Mouse (Mus musculus): ENCODE data around the gene Syt7.

DNA sequence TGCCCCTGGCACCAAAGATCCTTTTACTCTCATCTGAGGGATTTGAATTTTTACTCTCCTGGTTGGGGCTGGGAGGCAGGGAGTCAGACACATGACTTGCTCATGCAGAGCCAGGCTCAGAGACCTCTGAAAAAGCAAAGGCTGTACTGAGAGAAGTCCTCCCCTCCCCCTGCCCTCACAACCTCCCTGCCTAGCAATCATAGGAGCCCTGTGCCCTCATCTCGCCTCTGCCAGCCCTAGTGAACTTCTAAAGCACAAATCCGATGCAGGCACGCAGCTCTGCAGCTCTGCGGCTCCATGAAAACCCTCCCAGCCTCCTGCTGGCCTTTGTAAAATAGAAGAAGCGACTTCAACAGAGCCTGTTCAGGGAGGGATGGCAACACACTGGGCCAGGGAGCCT lies 49.6 kb upstream of the Syt7 start:
- no peak for TF ChIP-seq CTCF (IDR thresholded peaks at IDR 0.05; ENCODE audit: insufficient read depth, low read length)
- no peak for TF ChIP-seq POLR2A (IDR thresholded peaks at IDR 0.05; ENCODE audit: borderline replicate concordance, extremely low read depth, low read depth, low read length)
